Mouse (Mus musculus) midbrain, embryonic 16.5 days (tissue): Measurements from ENCODE around the gene Plekha7. TPM values are rescaled to one million over a fixed set of nuclear protein-coding genes. Genes with fewer than 3 reads are reported as not detected.
"Not testable (repeated sequence)": the region's sequence is repeated elsewhere in the genome, so short reads cannot be mapped to it uniquely, and the experiment has no call there.

ENCODE experiments used
- ATAC-seq: fragments of 200-750 bp; cut with Nextera tagmentation; 2 replicates; pipeline ENCODE4 v1.8.0; 2017; ENCODE audit warnings: moderate TSS enrichment
- H3K27ac ChIP-seq: fragments of 300-500 bp; sonication (generic); 2 replicates; pipeline ENCODE4 v1.5.1; 2014; ENCODE audit warnings: mild to moderate bottlenecking, low read length, mixed read lengths
- H3K27me3 ChIP-seq: fragments of 300-500 bp; sonication (generic); 2 replicates; pipeline ENCODE4 v1.6.1; 2014; ENCODE audit warnings: low read depth, low read length, mixed read lengths; ENCODE audit not compliant: control insufficient read depth, insufficient read depth
- H3K36me3 ChIP-seq: fragments of 300-500 bp; sonication (generic); 2 replicates; pipeline ENCODE4 v1.6.1; 2014; ENCODE audit warnings: mild to moderate bottlenecking, low read length, moderate library complexity, mixed read lengths; ENCODE audit not compliant: control insufficient read depth, insufficient read depth
- H3K4me1 ChIP-seq: fragments of 300-500 bp; sonication (generic); 2 replicates; pipeline ENCODE4 v1.6.1; 2014; ENCODE audit warnings: mild to moderate bottlenecking, low read length, mixed read lengths; ENCODE audit not compliant: control insufficient read depth, insufficient read depth
- H3K4me2 ChIP-seq: fragments of 300-500 bp; sonication (generic); 2 replicates; pipeline ENCODE4 v1.6.1; 2014; ENCODE audit warnings: mild to moderate bottlenecking, low read length, mixed read lengths
- H3K4me3 ChIP-seq: fragments of 300-500 bp; sonication (generic); 2 replicates; pipeline ENCODE4 v1.5.1; 2014; ENCODE audit warnings: low read depth, mild to moderate bottlenecking, low read length, moderate library complexity, mixed read lengths
- H3K9ac ChIP-seq: fragments of 300-500 bp; sonication (generic); 2 replicates; pipeline ENCODE4 v1.6.1; 2014; ENCODE audit warnings: low read depth, low read length, mixed read lengths
- H3K9me3 ChIP-seq: fragments of 300-500 bp; sonication (generic); replicated peaks from 2 replicates; pipeline ENCODE4 v1.6.1; 2014; ENCODE audit warnings: mild to moderate bottlenecking, low read length, mixed read lengths; ENCODE audit not compliant: control insufficient read depth, poor library complexity, severe bottlenecking
- WGBS: fragments of 180-500 bp; shearing (Covaris S2); extraction: QIAGEN DNeasy Blood & Tissue Kit; methylation state at CpG from one replicate; pipeline ENCODE4 v1.1.7; 2014; 5-methylcytosine and 5-hydroxymethylcytosine counted together
- polyA plus RNA-seq: library from polyadenylated mRNA; unstranded; fragments of >200 nt; fragmentation: Nextera tagmentation; extraction: Ambion mirVana; gene quantifications from 2 replicates; pipeline ENCODE4 v1.2.1, GENCODE M21; 2015

The Plekha7 gene
- polyA plus RNA-seq, 1 experiment from 2014 or later, result 12.8 TPM

DNA sequence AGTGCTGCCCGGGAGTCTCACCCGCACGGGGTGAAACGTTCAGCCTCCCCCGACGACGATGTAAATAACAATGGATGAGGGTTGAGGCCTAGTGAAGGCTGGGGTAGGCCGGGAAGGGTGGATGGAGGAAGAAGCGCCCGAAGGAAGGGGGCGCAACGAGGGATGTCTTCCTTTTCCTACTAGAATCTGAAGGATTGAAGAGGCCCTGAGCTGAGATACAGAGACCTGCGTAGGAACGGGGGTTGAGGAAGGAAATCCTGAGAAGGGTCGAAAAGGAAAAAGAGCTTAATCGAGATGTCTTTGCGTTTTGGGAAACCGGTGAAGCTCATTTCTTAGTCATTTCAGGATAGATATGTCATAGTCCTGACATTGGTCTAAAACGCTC is 214.7 kb downstream of the Plekha7 start:
- H3K4me3 ChIP-seq, result peak overlapping the region; percentile 70
- H3K36me3 ChIP-seq, result no peaks in the 10 kb centered on the region
- peaks cover 22% of the 10 kb centered on the region for H3K4me1 ChIP-seq
- under 1% methylated on average over 19 of the region's 19 CpGs for WGBS
- peak overlapping the region; percentile 98 for H3K27ac ChIP-seq
- H3K27me3 ChIP-seq, result no peaks in the 10 kb centered on the region
- peak overlapping the region; percentile 84 for H3K4me2 ChIP-seq
- H3K9me3 ChIP-seq, result no peaks in the 10 kb centered on the region
- H3K9ac ChIP-seq, result peak overlapping the region; percentile 92
- peak; percentile 90 for ATAC-seq

DNA sequence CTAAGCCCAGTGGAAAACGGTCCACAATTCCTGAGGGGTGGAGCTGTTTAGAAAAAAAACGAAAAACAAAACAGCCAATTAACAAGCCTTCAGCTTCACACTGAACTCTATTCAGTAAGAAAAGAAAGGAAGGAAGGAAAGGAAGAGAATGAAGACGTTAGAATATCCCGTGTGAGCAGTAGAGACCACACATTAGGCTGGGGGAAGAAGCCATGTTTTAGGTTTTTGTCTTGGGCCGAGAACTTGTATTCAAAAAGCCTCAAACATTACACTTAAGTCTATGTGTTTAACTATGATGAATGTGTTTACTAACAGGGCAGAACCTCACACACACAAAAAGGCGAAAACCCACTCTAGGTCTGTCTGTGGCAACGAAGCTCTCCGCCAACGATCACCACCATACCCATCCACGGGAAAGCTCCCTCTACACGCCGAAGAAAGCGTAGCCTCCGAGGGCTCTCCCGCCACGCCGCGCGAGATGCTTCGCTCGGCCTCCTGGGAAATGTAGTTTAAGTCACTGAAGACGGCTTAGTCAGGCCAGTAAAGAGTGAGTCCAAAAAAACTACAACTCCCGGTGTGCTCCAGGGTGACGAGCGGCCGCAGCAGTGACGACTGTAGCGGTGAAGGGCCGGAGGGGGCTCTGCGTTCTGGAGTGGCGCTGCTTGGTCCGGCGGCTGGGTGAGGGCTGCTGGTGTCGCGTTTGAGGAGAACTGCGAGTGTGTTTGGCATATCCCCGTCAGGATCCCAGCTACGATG is 215.3 kb downstream of the Plekha7 start:
- Histone ChIP-seq H3K27ac (peak overlapping the region; percentile 98), H3K9ac (peak overlapping the region; percentile 92), H3K9me3 (no peaks in the 10 kb centered on the region), H3K36me3 (no peaks in the 10 kb centered on the region), H3K4me3 (peak overlapping the region; percentile 70), H3K4me1 (peaks cover 22% of the 10 kb centered on the region), H3K27me3 (no peaks in the 10 kb centered on the region), H3K4me2 (peak overlapping the region; percentile 84)
- under 1% methylated on average over 38 of the region's 38 CpGs for WGBS
- peak; percentile 100 for ATAC-seq

DNA sequence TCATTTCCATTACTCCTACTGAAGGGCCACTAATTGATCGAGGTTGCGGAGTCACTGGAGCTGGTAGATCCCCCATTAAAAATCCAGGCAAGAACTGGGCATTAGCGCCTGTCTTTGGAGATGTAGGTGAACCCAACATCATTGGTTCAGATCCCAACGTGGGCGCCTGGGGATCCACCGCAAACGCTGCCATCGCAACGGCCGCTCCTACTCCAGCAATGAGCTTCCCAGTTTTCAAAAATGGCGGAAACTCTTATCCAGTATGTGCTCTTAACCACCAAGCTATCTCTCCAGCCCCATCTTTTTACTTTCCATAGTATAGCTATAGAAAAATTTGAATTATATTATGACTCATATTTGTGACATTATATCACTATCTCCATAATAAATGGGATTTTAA is 223.8 kb downstream of the Plekha7 start, which contains the start of gene Gm4353:
Gene Gm4353 (minus strand): TSS at position 270 of the 400 bp plus-strand sequence.
- H3K9ac ChIP-seq, H3K27me3 ChIP-seq, H3K4me2 ChIP-seq, H3K36me3 ChIP-seq, H3K4me1 ChIP-seq, H3K4me3 ChIP-seq, ATAC-seq, H3K27ac ChIP-seq, H3K9me3 ChIP-seq: not testable (repeated sequence)
- WGBS, result 96% methylated on average over 11 of the region's 11 CpGs

Other genes with a start within 250 kb of the Plekha7 start
- 0.93 and 1.0 TPM in 2 replicates for gene Gm4353, start 223.7 kb downstream of the Plekha7 start, polyA plus RNA-seq
- 426 and 439 TPM in 2 replicates for gene Rps13, start 25.8 kb upstream of the Plekha7 start, polyA plus RNA-seq
- 14.0 and 16.0 TPM in 2 replicates for gene Pik3c2a, start 135.1 kb upstream of the Plekha7 start, polyA plus RNA-seq
- gene Nucb2, start 196.0 kb upstream of the Plekha7 start, polyA plus RNA-seq, result 27.4 and 29.4 TPM in 2 replicates